ENCODE assay signal across 8 mouse cellular contexts in the genomic region with DNA sequence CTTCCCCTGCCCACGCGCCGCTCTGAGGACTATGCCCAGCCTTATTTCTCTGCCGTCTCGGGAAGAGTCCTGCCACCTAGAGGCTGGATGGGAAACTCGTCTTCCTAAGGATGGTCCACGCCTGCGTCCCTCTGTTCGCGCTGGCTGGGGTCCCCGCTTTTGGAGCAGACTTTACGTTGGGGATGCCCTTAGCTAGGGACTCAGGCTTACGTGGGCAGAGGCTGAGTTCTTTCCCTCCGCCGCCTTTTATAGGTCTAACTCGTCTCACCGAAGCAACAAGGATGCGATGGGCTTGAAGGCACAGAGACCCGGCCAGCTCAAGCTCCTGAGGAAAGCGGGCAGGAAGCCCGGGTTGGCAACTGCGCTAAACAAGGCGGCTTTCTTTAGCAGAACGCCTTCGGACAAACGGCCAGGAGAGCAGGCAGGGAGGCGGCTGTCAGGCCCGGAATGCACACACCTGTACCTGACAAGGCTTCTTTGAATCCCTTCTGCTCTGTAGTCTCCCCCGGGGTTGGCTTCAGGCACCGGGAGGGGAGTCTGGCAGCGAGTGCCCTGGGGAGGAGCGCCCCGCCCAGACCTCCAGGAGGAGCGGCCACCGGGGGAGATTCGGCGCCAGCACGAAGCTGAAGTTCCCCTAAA. TPM values are rescaled to one million over a fixed set of nuclear protein-coding genes. Genes with fewer than 3 reads are reported as not detected.
DNase-seq lines count a peak whose midpoint lies in the region; ATAC-seq and TF ChIP-seq lines count a peak whose summit lies in the region.

No protein-coding gene starts in this region.

- peak; percentile 80; the same call in 1 of the 2 replicates for ATAC-seq in embryonic facial prominence, embryonic 13.5 days (ENCODE audit: insufficient number of reproducible peaks, insufficient read depth, low FRiP score, low TSS enrichment, low read depth)
- ATAC-seq in liver, postnatal 0 days, result no peak
- ATAC-seq in neural tube, embryonic 14.5 days (ENCODE audit: low read depth), result peak; percentile 98

- no peak for TF ChIP-seq EP300 in liver, postnatal 0 days (IDR thresholded peaks at IDR 0.05; ENCODE audit: low read depth)

- TF ChIP-seq CTCF in liver, postnatal 0 days (IDR thresholded peaks at IDR 0.05; ENCODE audit: low read depth), result peak; percentile 66

- intact Hi-C loops in gastrocnemius, postnatal 14 days (cut with DNase I; ENCODE audit: low total_unique reads), result no loop called here
- intact Hi-C loops in heart, postnatal 36 days (cut with DNase I), result no loop called here

- peak overlapping the region; percentile 98 for H3K4me2 ChIP-seq in embryonic facial prominence, embryonic 13.5 days
- H3K4me2 ChIP-seq in liver, postnatal 0 days (ENCODE audit: low read depth, low read length), result peak overlapping the region; percentile 77
- peak overlapping the region; percentile 96 for H3K4me2 ChIP-seq in neural tube, embryonic 14.5 days (ENCODE audit: low read depth, low read length)

- H3K36me3 ChIP-seq in embryonic facial prominence, embryonic 13.5 days, result no peaks in the 10 kb centered on the region
- H3K36me3 ChIP-seq in liver, postnatal 0 days (replicated peaks; ENCODE audit: insufficient read depth, low read length), result no peaks in the 10 kb centered on the region
- no peaks in the 10 kb centered on the region for H3K36me3 ChIP-seq in neural tube, embryonic 14.5 days (ENCODE audit: control insufficient read depth, insufficient read depth, low read length)

- H3K27ac ChIP-seq in embryonic facial prominence, embryonic 13.5 days, result no peak overlapping the region
- H3K27ac ChIP-seq in liver, postnatal 0 days (ENCODE audit: low read depth), result no peak overlapping the region
- peak overlapping the region; percentile 69; the same call in 1 of the 2 replicates for H3K27ac ChIP-seq in neural tube, embryonic 14.5 days (ENCODE audit: low read depth, low read length)

- peaks cover 5% of the 10 kb centered on the region; the same call in 1 of the 2 replicates for H3K4me1 ChIP-seq in embryonic facial prominence, embryonic 13.5 days
- H3K4me1 ChIP-seq in liver, postnatal 0 days (ENCODE audit: insufficient read depth), result 0 out of 2 replicates have a peak, but pooled peaks cover 8% of the 10 kb centered on the region
- no peaks in the 10 kb centered on the region for H3K4me1 ChIP-seq in neural tube, embryonic 14.5 days (ENCODE audit: control insufficient read depth, insufficient read depth, low read length)

- under 1% methylated on average over 38 of the region's 38 CpGs for WGBS in embryonic facial prominence, embryonic 13.5 days
- WGBS in liver, postnatal 0 days (ENCODE audit: insufficient replicate concordance), result 1% methylated on average over 38 of the region's 38 CpGs
- WGBS in neural tube, embryonic 14.5 days, result under 1% methylated on average over 37 of the region's 38 CpGs

- peak; percentile 23 for DNase-seq in gastrocnemius, postnatal 10 days
- no peak for DNase-seq in gastrocnemius, postnatal 14 days
- DNase-seq in heart, postnatal 36 days, result peak; percentile 18 to 33
- DNase-seq in layer of hippocampus, adult 18-20 months (ENCODE audit: low spot score in 2 of 2), result peak; percentile 9 to 47
- DNase-seq in liver, postnatal 0 days, result peak; percentile 25
- peak; percentile 29 for DNase-seq in thymus, postnatal 25 days

- peak overlapping the region; percentile 62 for H3K9ac ChIP-seq in embryonic facial prominence, embryonic 13.5 days
- H3K9ac ChIP-seq in liver, postnatal 0 days (replicated peaks), result peak overlapping the region; percentile 30; the same call in 1 of the 2 replicates
- peak overlapping the region; percentile 72 for H3K9ac ChIP-seq in neural tube, embryonic 14.5 days (replicated peaks; ENCODE audit: low read depth, low read length)

- H3K4me3 ChIP-seq in embryonic facial prominence, embryonic 13.5 days, result peak overlapping the region; percentile 52
- peak overlapping the region; percentile 39 for H3K4me3 ChIP-seq in liver, postnatal 0 days (ENCODE audit: low read depth, low read length)
- H3K4me3 ChIP-seq in neural tube, embryonic 14.5 days (ENCODE audit: low read depth, low read length), result peak overlapping the region; percentile 56

- H3K9me3 ChIP-seq in embryonic facial prominence, embryonic 13.5 days, result no peaks in the 10 kb centered on the region; the same call in 1 of the 2 replicates
- H3K9me3 ChIP-seq in liver, postnatal 0 days (ENCODE audit: low read length), result no peaks in the 10 kb centered on the region
- H3K9me3 ChIP-seq in neural tube, embryonic 14.5 days (ENCODE audit: control insufficient read depth, low read length), result no peaks in the 10 kb centered on the region

- peaks cover 40% of the 10 kb centered on the region for H3K27me3 ChIP-seq in embryonic facial prominence, embryonic 13.5 days
- peaks cover 11% of the 10 kb centered on the region for H3K27me3 ChIP-seq in liver, postnatal 0 days (ENCODE audit: insufficient read depth, low read length)
- no peaks in the 10 kb centered on the region for H3K27me3 ChIP-seq in neural tube, embryonic 14.5 days (ENCODE audit: control insufficient read depth, insufficient read depth, low read length)

RNA-seq across cellular contexts. Expression of a gene that starts 56.6 kb away (rescaled TPM):
- not detected for total RNA-seq in gastrocnemius, postnatal 10 days (2021)
- not detected for total RNA-seq in gastrocnemius, postnatal 14 days (2021)
- polyA plus RNA-seq in embryonic facial prominence, embryonic 13.5 days (2015; fragmentation: Nextera tagmentation; extraction: Ambion mirVana), result 1.4 and 1.7 TPM in 2 replicates
- not detected for total RNA-seq in heart, postnatal 36 days (2021)
- not detected for total RNA-seq in layer of hippocampus, adult 18-20 months (2021)
- polyA plus RNA-seq in liver, postnatal 0 days (2015; fragmentation: Nextera tagmentation; extraction: Ambion mirVana), result not detected in 2 replicates
- polyA plus RNA-seq in neural tube, embryonic 14.5 days (2014; fragmentation: Nextera tagmentation; extraction: Ambion mirVana), result not detected in 2 replicates
